Mouse (Mus musculus) CH12.LX (cell line): ENCODE data around the gene Clec11a. TPM values are rescaled to one million over a fixed set of nuclear protein-coding genes. Genes with fewer than 3 reads are reported as not detected.

Experiments used
- DNase-seq: peaks from one replicate; pipeline ENCODE4 v3.0.0-alpha.2; 2013; ENCODE audit errors: extremely low read depth
- H3K27ac ChIP-seq: 2 replicates; pipeline ENCODE4 v1.5.1; 2012; ENCODE audit warnings: low read depth, mild to moderate bottlenecking, control low read depth, moderate library complexity; ENCODE audit not compliant: insufficient read depth
- H3K27me3 ChIP-seq: replicated peaks from 2 replicates; pipeline ENCODE3; 2012; ENCODE audit warnings: inconsistent platforms
- H3K36me3 ChIP-seq, 2 experiments: replicated peaks in 1 of 2; 2 replicates each; pipeline versions ENCODE3 to v1.6.1; 2012; ENCODE audit warnings: inconsistent platforms in 1 of 2, low read length in 1 of 2, mild to moderate bottlenecking in 1 of 2, mixed read lengths in 1 of 2, moderate library complexity in 1 of 2; ENCODE audit not compliant: control insufficient read depth in 1 of 2, insufficient read depth in 1 of 2
- H3K4me1 ChIP-seq, 2 experiments: 2 replicates each; pipeline ENCODE4 v1.6.1; 2012; ENCODE audit warnings: inconsistent platforms in 1 of 2, moderate library complexity in 1 of 2; ENCODE audit not compliant: insufficient read depth in 2 of 2, control insufficient read depth in 1 of 2
- H3K4me2 ChIP-seq: 2 replicates; pipeline ENCODE4 v1.6.1; 2012; ENCODE audit warnings: low read depth, mild to moderate bottlenecking, control low read depth; ENCODE audit not compliant: poor library complexity, insufficient read depth, severe bottlenecking
- H3K4me3 ChIP-seq, 3 experiments: fragments of 150-350 bp in 1 of 3; sonication (generic) in 1 of 3; replicated peaks in 1 of 3; 2 replicates each; pipeline versions ENCODE3 to v1.5.1; 2011 to 2012; ENCODE audit warnings: low read depth in 2 of 3, low read length in 2 of 3, mild to moderate bottlenecking in 2 of 3, moderate library complexity in 2 of 3, control low read depth in 1 of 3, improper control_type of control experiment in 1 of 3, inconsistent platforms in 1 of 3, mixed read lengths in 1 of 3; ENCODE audit not compliant: poor library complexity in 1 of 3
- H3K79me2 ChIP-seq: replicated peaks from 2 replicates; pipeline ENCODE4 v1.6.1; 2012; ENCODE audit warnings: mild to moderate bottlenecking, moderate library complexity; ENCODE audit not compliant: control insufficient read depth, poor library complexity, insufficient read depth, severe bottlenecking; ENCODE audit errors: extremely low read depth
- H3K9ac ChIP-seq: 2 replicates; pipeline ENCODE4 v1.6.1; 2012; ENCODE audit warnings: low read depth, mild to moderate bottlenecking, control low read depth, moderate library complexity; ENCODE audit not compliant: insufficient read depth
- H3K9me3 ChIP-seq: replicated peaks from 2 replicates; pipeline ENCODE3; 2012; ENCODE audit warnings: low read length, inconsistent platforms, mixed read lengths
- BHLHE40 ChIP-seq: IDR thresholded peaks from 2 replicates; pipeline ENCODE4 v1.6.1; 2011; ENCODE audit warnings: mild to moderate bottlenecking, low read depth, low read length, improper control_type of control experiment
- CHD1 ChIP-seq: IDR thresholded peaks from 2 replicates; pipeline ENCODE4 v1.6.1; 2012; ENCODE audit warnings: low read depth, low read length, improper control_type of control experiment, inconsistent platforms
- CHD2 ChIP-seq: IDR thresholded peaks from 2 replicates; pipeline ENCODE4 v1.6.1; 2011; ENCODE audit warnings: low read length, improper control_type of control experiment
- CTCF ChIP-seq, 2 experiments: IDR thresholded peaks in 1 of 2; conservative IDR thresholded peaks in 1 of 2; 2 replicates each; pipeline ENCODE4 v1.5.1; 2011 to 2012; ENCODE audit warnings: low read depth in 2 of 2, low read length in 2 of 2, improper control_type of control experiment in 1 of 2, inconsistent platforms in 1 of 2, mild to moderate bottlenecking in 1 of 2, moderate library complexity in 1 of 2
- E2F4 ChIP-seq: IDR thresholded peaks from 2 replicates; pipeline ENCODE4 v1.6.1; 2011; ENCODE audit warnings: low read depth, low read length, improper control_type of control experiment; ENCODE audit not compliant: insufficient replicate concordance
- EP300 ChIP-seq: IDR thresholded peaks from 2 replicates; pipeline ENCODE4 v1.6.1; 2011; ENCODE audit warnings: low read length, improper control_type of control experiment
- HCFC1 ChIP-seq: IDR thresholded peaks from 2 replicates; pipeline ENCODE4 v1.6.1; 2012; ENCODE audit warnings: low read depth, mild to moderate bottlenecking, inconsistent platforms, low read length, improper control_type of control experiment
- IRF4 ChIP-seq: IDR thresholded peaks from 2 replicates; pipeline ENCODE4 v1.6.1; 2014; ENCODE audit warnings: low read depth, mild to moderate bottlenecking, inconsistent platforms, low read length, improper control_type of control experiment
- JUN ChIP-seq: IDR thresholded peaks from 2 replicates; pipeline ENCODE4 v1.6.1; 2011; ENCODE audit warnings: low read depth, mild to moderate bottlenecking, low read length, improper control_type of control experiment, moderate library complexity; ENCODE audit not compliant: insufficient read depth
- JUND ChIP-seq: conservative IDR thresholded peaks from 2 replicates; pipeline ENCODE4 v1.6.1; 2011; ENCODE audit warnings: low read depth, low read length, improper control_type of control experiment
- MAZ ChIP-seq: IDR thresholded peaks from 2 replicates; pipeline ENCODE4 v1.6.1; 2012; ENCODE audit warnings: low read depth, mild to moderate bottlenecking, inconsistent platforms, low read length, improper control_type of control experiment, moderate library complexity
- MEF2A ChIP-seq: IDR thresholded peaks from 2 replicates; pipeline ENCODE4 v1.6.1; 2014; ENCODE audit warnings: low read depth, mild to moderate bottlenecking, inconsistent platforms, low read length, improper control_type of control experiment, borderline replicate concordance
- MXI1 ChIP-seq: IDR thresholded peaks from 2 replicates; pipeline ENCODE4 v1.6.1; 2011; ENCODE audit warnings: mild to moderate bottlenecking, low read depth, low read length, improper control_type of control experiment
- MYC ChIP-seq: IDR thresholded peaks from 2 replicates; pipeline ENCODE4 v1.6.1; 2011; ENCODE audit warnings: low read depth, mild to moderate bottlenecking, improper control_type of control experiment, low read length
- NRF1 ChIP-seq: IDR thresholded peaks from 2 replicates; pipeline ENCODE4 v1.6.1; 2014; ENCODE audit warnings: low read depth, mild to moderate bottlenecking, inconsistent platforms, low read length, improper control_type of control experiment, moderate library complexity
- PAX5 ChIP-seq: IDR thresholded peaks from 2 replicates; pipeline ENCODE4 v1.6.1; 2012; ENCODE audit warnings: low read length, inconsistent platforms, mixed read lengths
- POLR2AphosphoS2 ChIP-seq: IDR thresholded peaks from 2 replicates; pipeline ENCODE4 v1.6.1; 2011; ENCODE audit warnings: low read depth, low read length, improper control_type of control experiment
- RAD21 ChIP-seq: IDR thresholded peaks from 2 replicates; pipeline ENCODE4 v1.6.1; 2011; ENCODE audit warnings: low read depth, mild to moderate bottlenecking, low read length, improper control_type of control experiment, moderate library complexity
- RCOR1 ChIP-seq: conservative IDR thresholded peaks from 2 replicates; pipeline ENCODE4 v1.6.1; 2012; ENCODE audit warnings: low read depth, mild to moderate bottlenecking, inconsistent platforms, low read length, improper control_type of control experiment
- SIN3A ChIP-seq: IDR thresholded peaks from 2 replicates; pipeline ENCODE4 v1.6.1; 2012; ENCODE audit warnings: low read length, improper control_type of control experiment, inconsistent platforms
- SMC3 ChIP-seq: IDR thresholded peaks from 2 replicates; pipeline ENCODE4 v1.6.1; 2011; ENCODE audit warnings: low read depth, low read length, improper control_type of control experiment
- ZC3H11A ChIP-seq: IDR thresholded peaks from 2 replicates; pipeline ENCODE4 v1.6.1; 2012; ENCODE audit warnings: low read depth, mild to moderate bottlenecking, inconsistent platforms, low read length, improper control_type of control experiment
- ZMIZ1 ChIP-seq: IDR thresholded peaks from 2 replicates; pipeline ENCODE4 v1.6.1; 2012; ENCODE audit warnings: low read depth, mild to moderate bottlenecking, inconsistent platforms, low read length, improper control_type of control experiment
- dilution Hi-C: fragments of 300-500 bp; cut with MboI; formaldehyde crosslinking; loops from 2 replicates; pipeline ENCODE4 v1.14.3; 2020; ENCODE audit warnings: low sequenced_read_pairs; ENCODE audit not compliant: extremely low pct_unique_long_range_greater_than_20kb, extremely low pct_ligation_motif_present
- in situ Hi-C: fragments of 300-500 bp; cut with MboI; formaldehyde crosslinking; loops from 3 replicates; pipeline ENCODE4 v1.14.3; 2019; ENCODE audit warnings: low sequenced_read_pairs, low pct_ligation_motif_present, low pct_unique_long_range_greater_than_20kb, mixed read lengths
- polyA plus RNA-seq: library from polyadenylated mRNA; unstranded; fragments of >175 nt; gene quantifications from 2 replicates; pipeline ENCODE4 v1.2.1, GENCODE M21; 2012; ENCODE audit warnings: low read depth; ENCODE audit not compliant: insufficient read length
- total RNA-seq, 2 experiments: library from RNA; depleted of rRNA; stranded (reverse); fragments of 300-350 nt in 1 of 2; fragments of >200 nt in 1 of 2; gene quantifications; 2 replicates each; pipeline ENCODE4 v1.2.3; 2012 to 2014

The Clec11a gene
- total and polyA plus RNA-seq, 3 experiments: 0.46 to 0.89 (median 0.53) TPM

- in situ Hi-C loops: no loop called here
Measured at GRCm38 (mm10) chr7:44272546-44272945, 34.2 kb downstream of the Clec11a start.

GRCm38 (mm10) chr7:44271309-44271708 is 35.4 kb downstream of the Clec11a start:
- no peaks in the 10 kb centered on the region for H3K36me3 ChIP-seq
- H3K79me2 ChIP-seq: no peaks in the 10 kb centered on the region
- in situ Hi-C loops: no loop called here
- no peak overlapping the region for H3K9ac ChIP-seq
- H3K4me2 ChIP-seq: no peak overlapping the region
- H3K4me3 ChIP-seq: no peak overlapping the region
- H3K27ac ChIP-seq: no peak overlapping the region
- H3K27me3 ChIP-seq: peaks cover 28% of the 10 kb centered on the region
- peak; percentile 25 for DNase-seq
- dilution Hi-C loops: no loop called here
- H3K9me3 ChIP-seq: no peaks in the 10 kb centered on the region
- H3K4me1 ChIP-seq: no peaks in the 10 kb centered on the region; a peak in 1 of 4 replicates
- no peak for TF ChIP-seq JUN
- TF ChIP-seq MEF2A: no peak
- no peak for TF ChIP-seq PAX5
- no peak for TF ChIP-seq MAZ
- no peak for TF ChIP-seq MXI1
- no peak for TF ChIP-seq JUND
- no peak for TF ChIP-seq EP300
- TF ChIP-seq POLR2AphosphoS2: no peak
- TF ChIP-seq SMC3: no peak
- TF ChIP-seq ZC3H11A: no peak
- TF ChIP-seq HCFC1: peak; percentile 81
- TF ChIP-seq CTCF (conservative IDR thresholded peaks at IDR 0.05 in 1 of 2, IDR thresholded peaks at IDR 0.05 in 1 of 2; ENCODE audit: low read depth in 2 of 2, low read length in 2 of 2): no peak
- TF ChIP-seq NRF1: peak; percentile 82
- no peak for TF ChIP-seq CHD2
- TF ChIP-seq E2F4: no peak
- TF ChIP-seq SIN3A: no peak
- TF ChIP-seq ZMIZ1: no peak
- peak; percentile 79; the same call in 1 of the 2 replicates for TF ChIP-seq RCOR1
- TF ChIP-seq CHD1: no peak
- no peak for TF ChIP-seq BHLHE40

More at GRCm38 (mm10) chr7:44272546-44272945, 34.2 kb downstream of the Clec11a start:
- Histone ChIP-seq H3K4me1 (no peaks in the 10 kb centered on the region; a peak in 1 of 4 replicates), H3K9ac (no peak overlapping the region), H3K79me2 (no peaks in the 10 kb centered on the region), H3K4me3 (no peak overlapping the region), H3K9me3 (no peaks in the 10 kb centered on the region), H3K4me2 (no peak overlapping the region), H3K36me3 (no peaks in the 10 kb centered on the region), H3K27me3 (peaks cover 18% of the 10 kb centered on the region), H3K27ac (no peak overlapping the region)
- no peak for DNase-seq
- dilution Hi-C loops: no loop called here
- TF ChIP-seq SMC3 (no peak), MYC (no peak), E2F4 (no peak), PAX5 (no peak), IRF4 (no peak), POLR2AphosphoS2 (no peak), CTCF (conservative IDR thresholded peaks at IDR 0.05 in 1 of 2, IDR thresholded peaks at IDR 0.05 in 1 of 2; ENCODE audit: low read depth in 2 of 2, low read length in 2 of 2) (no peak), RAD21 (no peak)
